Mouse (Mus musculus): ENCODE measurements around the gene Nhlrc2. TPM values are rescaled to one million over a fixed set of nuclear protein-coding genes. Genes with fewer than 3 reads are reported as not detected.
A peak's percentile ranks its signal among the peaks of the same experiment; 100 is the strongest.

The Nhlrc2 gene
- total RNA-seq, 4 experiments from 2014 or later: 25.7 to 28.2 (median 27.7) TPM

GRCm38 (mm10) chr19:56563469-56563868 is 15.4 kb downstream of the Nhlrc2 start:
- no peak for DNase-seq (ENCODE audit: low spot score)

GRCm38 (mm10) chr19:56565358-56565757 is 17.3 kb downstream of the Nhlrc2 start:
- DNase-seq (ENCODE audit: low spot score): no peak

DNA sequence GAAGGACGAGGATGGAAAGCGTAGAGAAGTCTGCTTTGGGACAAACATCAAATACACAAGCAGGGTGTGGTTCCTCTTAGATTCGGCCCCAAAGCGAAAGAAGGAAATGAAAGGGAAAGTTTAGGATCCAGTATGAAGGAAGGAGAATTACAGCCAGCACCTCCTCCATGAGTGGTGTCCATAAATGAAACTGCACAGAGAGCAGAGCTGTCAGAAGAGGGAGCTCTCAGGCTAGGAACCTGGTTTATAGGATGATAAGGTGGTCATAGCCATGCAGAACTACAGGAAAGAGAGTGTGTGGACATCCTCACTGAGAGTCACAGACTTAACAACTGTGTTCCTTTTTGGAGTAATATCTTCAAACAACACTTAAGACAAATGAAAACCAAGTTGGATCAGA is 18.0 kb downstream of the Nhlrc2 start:
- peak; percentile 78 for DNase-seq (ENCODE audit: low spot score)

- DNase-seq (ENCODE audit: low spot score): no peak
Measured at GRCm38 (mm10) chr19:56566940-56567339, 18.9 kb downstream of the Nhlrc2 start.

- no peak for DNase-seq (ENCODE audit: low spot score)
Measured at GRCm38 (mm10) chr19:56570781-56571180, 22.7 kb downstream of the Nhlrc2 start.

DNA sequence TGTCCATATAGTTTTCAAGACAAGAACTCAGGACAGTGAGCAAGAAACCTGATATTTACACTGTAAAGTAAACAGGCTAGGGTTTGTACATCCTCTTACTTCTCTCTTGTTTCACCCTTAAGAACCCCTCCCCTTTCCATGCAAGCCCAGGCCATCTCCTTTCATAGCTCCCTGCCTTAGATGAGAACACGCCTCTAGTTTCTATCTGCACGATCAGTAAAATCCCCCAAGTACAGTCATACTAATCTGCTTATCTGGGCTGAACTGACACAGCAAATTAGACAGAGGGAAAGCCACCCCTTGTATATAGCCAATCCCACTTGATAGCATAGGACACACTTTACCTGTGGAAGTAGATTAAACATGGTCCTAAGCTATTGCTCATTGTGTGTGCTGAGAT is 23.2 kb downstream of the Nhlrc2 start:
- DNase-seq (ENCODE audit: low spot score): no peak

DNA sequence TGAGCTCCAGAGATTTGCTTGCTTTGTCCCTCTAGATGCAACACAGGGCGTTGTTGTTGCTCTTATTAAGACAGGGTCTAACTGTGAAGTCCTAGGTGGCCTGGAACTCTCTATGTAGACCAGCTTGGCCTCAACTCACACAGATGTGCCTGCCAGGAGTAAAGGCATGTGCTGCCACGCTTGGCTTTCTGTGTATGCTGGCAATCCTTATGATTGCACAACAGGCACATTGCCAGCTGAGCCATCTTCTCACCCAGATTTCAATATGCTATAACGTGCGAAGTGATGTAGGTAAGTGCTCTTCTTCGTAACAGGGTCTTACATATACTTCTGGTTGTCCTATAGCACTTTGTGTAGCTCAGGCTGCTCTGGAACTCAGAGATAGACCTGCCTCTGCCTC is 23.9 kb downstream of the Nhlrc2 start:
- DNase-seq (ENCODE audit: low spot score): no peak

GRCm38 (mm10) chr19:56573184-56573583 is 25.1 kb downstream of the Nhlrc2 start:
- no peak for DNase-seq (ENCODE audit: low spot score)

GRCm38 (mm10) chr19:56577801-56578200 is 29.7 kb downstream of the Nhlrc2 start:
- DNase-seq (ENCODE audit: low spot score): no peak

DNA sequence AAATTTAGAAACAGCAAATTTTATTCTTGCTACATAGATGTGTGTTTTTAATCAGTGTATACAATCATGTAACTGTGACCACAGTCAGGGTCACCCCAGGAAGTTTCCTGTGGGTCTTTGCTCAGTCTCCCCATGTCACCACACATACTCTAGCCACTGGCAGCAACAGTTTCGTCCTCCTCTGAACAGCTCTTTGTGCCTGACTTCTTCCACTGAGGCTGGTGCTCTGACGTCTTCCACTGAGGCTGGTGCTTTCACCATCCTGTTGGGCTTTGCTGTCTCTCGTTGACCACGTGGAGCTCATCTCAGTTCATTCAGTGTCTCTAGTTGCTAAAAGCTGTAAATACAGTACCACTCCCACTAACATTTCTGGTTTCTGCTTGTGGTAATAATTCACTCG is 33.9 kb downstream of the Nhlrc2 start:
- DNase-seq (ENCODE audit: low spot score): no peak

DNA sequence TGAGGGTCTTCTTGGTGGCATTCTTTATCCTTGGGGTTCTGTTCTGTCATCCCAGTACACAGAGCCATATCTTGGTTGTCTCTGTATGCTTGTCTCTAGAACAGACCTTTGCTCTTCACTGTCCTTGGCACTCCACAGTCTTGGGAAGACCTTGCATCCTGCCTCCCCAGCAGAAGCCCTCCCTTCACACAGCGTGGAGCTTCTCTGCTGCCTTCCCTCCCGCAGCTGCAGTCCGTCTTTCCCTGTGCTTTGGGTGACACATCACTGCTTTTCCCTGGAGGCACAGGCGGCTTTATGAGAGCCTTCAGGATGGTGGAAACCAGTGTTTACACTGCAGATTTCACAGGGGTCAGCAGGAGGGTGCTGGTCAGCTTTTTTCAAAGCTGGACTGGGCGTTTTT is 35.7 kb downstream of the Nhlrc2 start:
- DNase-seq (ENCODE audit: low spot score): no peak

DNA sequence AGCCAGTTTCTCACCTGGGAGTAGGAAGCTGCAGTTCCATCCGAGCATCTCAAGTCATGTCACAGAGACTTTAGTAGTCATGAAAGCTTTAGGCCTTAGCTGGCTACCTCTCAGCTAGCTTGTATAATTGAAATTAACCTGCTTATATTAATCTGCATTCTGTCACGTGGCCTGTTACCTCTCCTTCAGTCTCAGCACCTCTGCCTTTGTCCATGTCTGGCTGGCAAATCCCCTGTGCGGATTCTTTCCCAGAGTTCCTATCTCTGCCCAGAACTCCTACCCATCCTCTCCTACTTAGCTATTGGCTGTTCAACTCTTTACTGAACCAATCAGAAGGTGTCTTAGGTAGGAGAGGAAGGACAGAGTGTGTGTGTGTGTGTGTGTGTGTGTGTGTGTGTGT is 36.2 kb downstream of the Nhlrc2 start:
- no peak for DNase-seq (ENCODE audit: low spot score)

DNA sequence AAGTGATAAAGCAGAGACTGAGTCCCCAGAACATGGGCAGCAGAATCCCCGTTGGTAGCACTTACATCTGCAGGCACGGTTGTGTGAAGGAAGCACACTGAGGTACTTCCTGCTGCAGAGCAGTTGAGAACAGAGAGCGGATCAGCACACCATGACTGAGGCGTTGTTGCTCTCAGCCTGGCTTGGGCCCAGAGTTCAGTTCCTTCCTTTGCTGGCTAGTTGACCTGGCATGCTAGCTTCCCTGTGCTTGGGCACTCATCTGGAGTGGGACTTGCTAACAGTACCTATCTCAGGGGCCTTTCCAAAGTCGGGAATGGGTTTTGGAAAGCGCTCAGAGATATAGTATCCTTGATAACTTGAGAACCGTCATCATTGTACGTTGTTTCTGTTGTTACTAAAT is 38.3 kb downstream of the Nhlrc2 start:
- DNase-seq (ENCODE audit: low spot score): no peak

DNA sequence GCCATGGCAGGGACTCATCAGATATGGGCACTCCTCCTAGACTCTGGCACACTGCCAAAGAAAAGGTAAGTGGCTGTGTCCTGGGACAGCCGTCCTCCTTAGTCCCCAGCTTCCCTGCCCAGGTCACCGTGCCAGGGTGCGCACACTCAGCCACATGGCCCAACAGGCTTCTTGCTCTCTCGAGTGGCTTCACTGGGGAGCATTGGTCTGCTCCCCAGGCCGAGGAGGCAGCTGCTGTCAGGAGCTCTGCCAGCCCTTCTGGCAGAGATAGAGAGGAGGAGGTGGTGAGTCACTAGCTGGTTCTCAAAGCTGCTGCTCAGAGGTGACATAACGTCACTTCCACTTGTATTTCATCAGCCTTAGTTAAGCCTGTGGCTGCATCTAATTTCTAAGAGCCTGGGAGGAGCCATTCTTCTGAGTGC is 40.2 kb downstream of the Nhlrc2 start:
- DNase-seq (ENCODE audit: low spot score): peak; percentile 62

- no peak for DNase-seq (ENCODE audit: low spot score)
Measured at GRCm38 (mm10) chr19:56589008-56589407, 40.9 kb downstream of the Nhlrc2 start.

DNA sequence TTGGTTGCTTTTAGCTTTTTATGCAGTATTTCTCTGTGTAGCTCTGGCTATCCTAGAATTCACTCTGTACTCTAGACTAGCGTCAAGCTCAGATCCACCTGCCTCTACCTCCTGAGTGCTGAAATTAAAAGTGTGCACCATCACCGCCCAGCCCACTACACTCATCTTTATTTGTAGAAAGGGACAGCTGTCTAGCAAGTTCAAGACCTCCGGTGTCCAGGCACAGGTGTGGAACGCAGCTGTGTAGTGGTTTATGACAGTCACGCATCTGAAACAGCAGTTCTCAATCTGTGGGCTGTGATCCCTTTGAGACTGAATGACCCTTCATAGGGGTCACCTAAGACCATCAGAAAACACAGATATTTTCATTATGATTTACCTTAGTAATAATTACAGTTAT is 41.4 kb downstream of the Nhlrc2 start:
- DNase-seq (ENCODE audit: low spot score): no peak

- no peak for DNase-seq (ENCODE audit: low spot score)
Measured at GRCm38 (mm10) chr19:56590250-56590649, 42.2 kb downstream of the Nhlrc2 start.

- no peak for DNase-seq (ENCODE audit: low spot score)
Measured at GRCm38 (mm10) chr19:56592472-56592871, 44.4 kb downstream of the Nhlrc2 start.

DNA sequence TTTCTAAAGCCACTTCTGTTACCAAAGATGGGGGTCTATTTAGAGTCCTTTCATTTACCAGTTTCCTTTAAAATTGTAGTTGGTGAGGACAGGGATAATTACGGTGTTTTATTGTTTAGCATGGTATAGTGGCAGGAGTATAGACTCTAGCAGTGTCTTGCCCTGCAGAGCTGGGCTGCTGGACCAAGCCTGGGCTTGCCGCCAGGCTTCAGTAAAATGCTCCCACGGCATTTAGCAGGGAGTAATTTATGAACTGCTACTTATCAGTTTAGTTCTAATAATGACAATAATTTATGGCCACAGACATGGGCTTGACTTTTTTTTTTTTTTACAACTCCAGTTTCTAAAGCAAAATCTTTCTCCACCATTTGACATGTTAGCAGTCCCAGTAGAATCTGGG is 51.9 kb downstream of the Nhlrc2 start:
- no peak for DNase-seq (ENCODE audit: low spot score)

- DNase-seq (ENCODE audit: low spot score): no peak
Measured at GRCm38 (mm10) chr19:56600797-56601196, 52.7 kb downstream of the Nhlrc2 start.

- no peak for DNase-seq (ENCODE audit: low spot score)
Measured at GRCm38 (mm10) chr19:56601901-56602347, 53.9 kb downstream of the Nhlrc2 start.

DNA sequence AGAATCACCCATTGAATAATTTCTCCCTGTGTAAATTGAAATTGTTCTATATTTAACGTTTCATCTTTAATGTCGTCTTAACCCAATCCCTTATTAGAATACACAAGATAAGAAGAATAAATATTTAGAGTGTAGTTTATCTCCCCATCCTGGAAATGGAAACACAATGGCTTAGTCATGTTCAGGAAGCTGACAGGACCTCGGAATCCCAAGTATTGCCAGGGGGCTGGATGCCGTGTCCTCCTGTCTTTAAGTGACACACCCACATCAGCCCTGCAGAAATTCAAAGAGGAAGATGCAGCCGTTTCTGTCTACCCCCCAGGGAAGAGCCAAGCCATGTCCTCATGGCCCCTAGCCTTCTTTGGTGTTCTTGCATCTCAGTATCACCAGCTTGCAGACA is 60.9 kb downstream of the Nhlrc2 start:
- DNase-seq (ENCODE audit: low spot score): no peak

DNA sequence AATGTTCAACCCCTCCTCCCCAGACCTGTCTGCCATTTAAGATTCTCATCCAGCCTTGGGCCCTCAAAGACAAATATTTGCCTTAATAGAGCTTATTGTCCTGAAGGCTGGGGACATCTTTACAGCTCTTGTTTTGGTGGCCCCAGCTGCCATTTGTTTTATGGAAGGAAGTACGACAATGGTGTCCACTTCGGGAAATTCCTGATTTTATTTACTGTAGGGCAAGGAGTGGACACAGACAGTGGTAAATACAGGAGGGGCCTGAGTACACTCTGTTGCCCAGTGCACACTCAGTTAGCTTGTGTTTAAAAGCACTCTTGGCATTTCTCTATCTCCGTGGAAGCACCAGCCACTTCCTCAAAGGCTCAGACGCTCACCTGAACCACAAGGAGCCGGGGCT is 66.1 kb downstream of the Nhlrc2 start:
- no peak for DNase-seq (ENCODE audit: low spot score)

GRCm38 (mm10) chr19:56618845-56619244 is 70.8 kb downstream of the Nhlrc2 start:
- no peak for DNase-seq (ENCODE audit: low spot score)

- DNase-seq (ENCODE audit: low spot score): no peak
Measured at GRCm38 (mm10) chr19:56619546-56619945, 71.5 kb downstream of the Nhlrc2 start.

Measured in heart, adult 8-10 months (tissue).